Mouse (Mus musculus): ENCODE measurements around the gene Rgp1. TPM values are rescaled to one million over a fixed set of nuclear protein-coding genes. Genes with fewer than 3 reads are reported as not detected.
"Not testable (repeated sequence)": the region's sequence is repeated elsewhere in the genome, so short reads cannot be mapped to it uniquely, and the experiment has no call there.

The Rgp1 gene
- polyA plus RNA-seq, 1 experiment from 2014 or later = 38.7 TPM

DNA sequence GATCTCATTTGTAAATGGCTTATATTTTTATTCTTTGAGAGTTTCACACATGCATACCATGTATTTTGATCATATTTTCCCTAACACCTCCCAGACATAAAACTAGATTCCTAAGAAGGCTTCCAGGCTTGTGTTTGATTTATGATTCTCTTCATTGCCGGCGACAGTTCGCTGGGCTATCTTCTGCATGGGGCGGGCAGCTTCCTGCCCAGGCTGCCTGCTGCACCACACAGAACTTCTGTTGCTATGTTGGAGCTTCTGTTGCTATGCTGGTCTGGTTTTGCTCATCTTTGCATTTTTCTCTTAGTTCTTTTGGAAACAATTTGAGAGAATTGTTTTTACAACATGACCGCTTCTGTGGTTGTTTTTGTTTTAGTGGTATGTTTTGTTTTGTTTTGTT lies 13.0 kb downstream of the Rgp1 start:
- Histone ChIP-seq H3K4me1 (replicated peaks; ENCODE audit: control insufficient read depth, insufficient read depth, low read length) (no peaks in the 10 kb centered on the region), H3K9me3 (ENCODE audit: control insufficient read depth, low read length) (no peaks in the 10 kb centered on the region), H3K36me3 (ENCODE audit: control insufficient read depth, insufficient read depth, low read length) (no peaks in the 10 kb centered on the region), H3K4me3 (ENCODE audit: low read depth, low read length) (no peak overlapping the region), H3K27ac (ENCODE audit: low read depth, low read length) (no peak overlapping the region), H3K27me3 (ENCODE audit: control insufficient read depth, insufficient read depth, low read length) (no peaks in the 10 kb centered on the region), H3K4me2 (ENCODE audit: low read depth, low read length, severe bottlenecking) (no peak overlapping the region), H3K9ac (ENCODE audit: low read length) (no peak overlapping the region)
- 88% methylated on average over 5 of the region's 5 CpGs for WGBS
- ATAC-seq (replicated peaks; ENCODE audit: low FRiP score) = no peak
- no peak for DNase-seq (ENCODE audit: low spot score)

DNA sequence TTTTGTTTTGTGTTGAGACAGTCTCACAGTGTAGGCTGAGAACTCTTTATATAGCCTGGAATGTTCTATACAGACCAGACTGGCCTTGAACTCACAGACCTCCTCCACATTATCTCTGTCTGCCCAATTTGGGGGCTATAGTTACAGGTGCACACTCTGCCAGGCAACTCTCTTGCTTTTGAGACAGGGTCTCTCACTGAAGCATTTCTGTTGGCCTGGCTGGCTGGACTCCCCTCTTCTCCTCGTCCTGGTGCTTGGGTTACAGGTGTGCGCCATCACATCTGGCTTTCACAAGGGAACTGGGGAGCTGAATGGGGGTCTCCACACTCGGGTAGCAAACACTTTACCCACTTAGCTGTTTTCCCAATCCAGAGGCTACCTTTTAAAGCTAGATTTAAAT lies 13.4 kb downstream of the Rgp1 start:
- Histone ChIP-seq H3K9me3 (ENCODE audit: control insufficient read depth, low read length) (no peaks in the 10 kb centered on the region), H3K27ac (ENCODE audit: low read depth, low read length) (no peak overlapping the region), H3K4me3 (ENCODE audit: low read depth, low read length) (no peak overlapping the region), H3K27me3 (ENCODE audit: control insufficient read depth, insufficient read depth, low read length) (no peaks in the 10 kb centered on the region), H3K4me1 (replicated peaks; ENCODE audit: control insufficient read depth, insufficient read depth, low read length) (no peaks in the 10 kb centered on the region), H3K9ac (ENCODE audit: low read length) (no peak overlapping the region), H3K36me3 (ENCODE audit: control insufficient read depth, insufficient read depth, low read length) (no peaks in the 10 kb centered on the region), H3K4me2 (ENCODE audit: low read depth, low read length, severe bottlenecking) (no peak overlapping the region)
- WGBS = 86% methylated on average over 3 of the region's 3 CpGs
- DNase-seq (ENCODE audit: low spot score) = no peak
- no peak for ATAC-seq (replicated peaks; ENCODE audit: low FRiP score)

DNA sequence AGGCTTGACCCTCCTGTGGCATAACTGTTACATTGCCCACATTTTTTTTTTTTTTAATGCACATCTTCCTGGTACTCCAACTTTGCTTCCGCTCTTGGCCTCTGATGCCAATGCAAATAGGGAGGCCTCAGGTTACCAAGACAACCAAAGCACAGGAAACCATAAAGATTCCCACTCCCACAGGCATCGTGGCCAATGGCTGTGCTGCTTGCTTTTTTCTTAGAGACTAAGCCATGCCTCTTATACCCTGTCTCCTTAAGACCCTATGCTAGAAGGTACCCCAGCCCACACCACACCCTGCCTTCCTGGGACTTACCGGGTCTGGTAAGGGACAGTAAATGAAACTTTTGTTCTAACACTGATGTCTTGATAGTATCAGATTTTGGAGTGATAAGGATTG lies 14.9 kb downstream of the Rgp1 start:
- Histone ChIP-seq H3K4me3 (ENCODE audit: low read depth, low read length) (no peak overlapping the region), H3K27me3 (ENCODE audit: control insufficient read depth, insufficient read depth, low read length) (no peaks in the 10 kb centered on the region), H3K9ac (ENCODE audit: low read length) (no peak overlapping the region), H3K4me2 (ENCODE audit: low read depth, low read length, severe bottlenecking) (no peak overlapping the region), H3K4me1 (replicated peaks; ENCODE audit: control insufficient read depth, insufficient read depth, low read length) (no peaks in the 10 kb centered on the region), H3K36me3 (ENCODE audit: control insufficient read depth, insufficient read depth, low read length) (no peaks in the 10 kb centered on the region), H3K27ac (ENCODE audit: low read depth, low read length) (no peak overlapping the region), H3K9me3 (ENCODE audit: control insufficient read depth, low read length) (no peaks in the 10 kb centered on the region)
- DNase-seq (ENCODE audit: low spot score) = no peak
- WGBS = 78% methylated on average over 3 of the region's 3 CpGs
- no peak for ATAC-seq (replicated peaks; ENCODE audit: low FRiP score)

DNA sequence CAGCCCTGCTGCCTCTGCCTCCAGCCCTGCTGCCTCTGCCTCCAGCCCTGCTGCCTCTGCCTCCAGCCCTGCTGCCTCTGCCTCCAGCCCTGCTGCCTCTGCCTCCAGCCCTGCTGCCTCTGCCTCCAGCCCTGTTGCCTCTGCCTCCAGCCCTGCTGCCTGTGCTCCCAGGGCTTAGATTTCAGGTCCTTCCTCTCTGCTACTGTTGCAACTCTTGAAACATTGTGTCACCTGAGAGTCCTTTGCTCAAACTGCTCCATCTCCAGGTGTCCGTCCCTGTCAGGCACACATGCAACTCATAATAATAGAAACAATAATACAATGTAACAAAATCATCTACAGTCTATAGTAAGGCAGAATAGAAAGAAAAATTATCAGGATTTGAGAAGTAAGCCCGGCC lies 18.1 kb downstream of the Rgp1 start:
- not testable (repeated sequence) for H3K27ac ChIP-seq (ENCODE audit: low read depth, low read length); ATAC-seq (replicated peaks; ENCODE audit: low FRiP score); H3K9ac ChIP-seq (ENCODE audit: low read length); H3K27me3 ChIP-seq (ENCODE audit: control insufficient read depth, insufficient read depth, low read length); H3K36me3 ChIP-seq (ENCODE audit: control insufficient read depth, insufficient read depth, low read length); H3K9me3 ChIP-seq (ENCODE audit: control insufficient read depth, low read length); DNase-seq (ENCODE audit: low spot score); H3K4me1 ChIP-seq (replicated peaks; ENCODE audit: control insufficient read depth, insufficient read depth, low read length); H3K4me3 ChIP-seq (ENCODE audit: low read depth, low read length); H3K4me2 ChIP-seq (ENCODE audit: low read depth, low read length, severe bottlenecking)
- WGBS = 81% methylated on average over 2 of the region's 2 CpGs

DNA sequence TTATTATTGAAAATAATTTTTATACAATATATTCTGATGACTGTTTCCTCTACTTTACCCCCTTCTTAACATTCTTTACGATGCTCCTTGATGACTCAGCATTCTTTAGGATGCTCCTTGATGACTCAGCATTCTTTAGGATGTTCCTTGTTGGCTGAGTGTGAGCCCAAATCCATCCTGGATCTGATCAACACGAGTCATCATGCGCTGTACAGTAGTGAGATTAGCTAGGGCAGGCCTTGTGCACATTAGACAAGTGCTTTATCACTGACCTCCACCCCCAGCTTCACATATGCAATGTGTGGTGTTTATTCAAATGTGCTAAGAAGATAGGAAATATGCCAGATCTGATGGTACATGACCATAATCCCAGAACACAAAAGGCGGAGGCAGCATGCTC lies 19.7 kb downstream of the Rgp1 start:
- no peak for ATAC-seq (replicated peaks; ENCODE audit: low FRiP score)
- WGBS = 87% methylated on average over 4 of the region's 4 CpGs

DNA sequence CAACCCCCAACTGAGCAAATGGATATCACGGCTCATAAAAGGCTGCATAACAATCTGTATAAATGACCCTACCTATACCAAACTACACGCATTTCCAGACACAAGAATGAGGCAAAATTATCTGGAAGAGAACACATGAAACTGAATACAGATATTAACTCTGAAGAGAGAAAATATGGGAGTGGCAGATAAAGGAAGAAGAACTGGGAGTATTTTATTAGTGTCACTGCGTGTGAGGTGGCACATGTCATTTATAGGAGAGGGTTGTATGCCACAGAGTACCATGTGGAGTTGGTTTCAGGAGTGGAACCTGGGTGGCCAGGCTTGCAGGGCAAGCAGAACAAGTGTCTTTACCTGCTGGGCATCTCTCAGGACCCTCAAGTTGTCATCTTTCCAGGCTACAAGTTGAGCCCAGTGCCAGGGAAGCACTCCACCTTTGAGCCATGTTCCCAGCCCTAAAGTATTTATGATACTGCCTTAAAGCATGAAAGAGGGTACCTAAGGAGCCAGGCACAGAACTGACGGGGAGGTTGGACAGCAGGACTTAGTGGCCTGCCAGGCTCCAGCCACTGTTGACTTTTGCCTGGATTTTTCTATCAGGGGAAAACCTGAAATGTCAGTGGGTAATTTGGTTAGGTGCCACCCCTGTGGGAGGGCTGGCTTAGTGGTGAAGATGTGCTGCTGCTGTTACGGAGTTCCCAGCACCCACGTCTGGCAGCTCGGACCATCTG lies 20.3 kb downstream of the Rgp1 start:
- H3K9me3 ChIP-seq (ENCODE audit: control insufficient read depth, low read length) = no peaks in the 10 kb centered on the region
- 96% methylated on average over 7 of the region's 7 CpGs for WGBS
- no peaks in the 10 kb centered on the region for H3K36me3 ChIP-seq (ENCODE audit: control insufficient read depth, insufficient read depth, low read length)
- no peaks in the 10 kb centered on the region for H3K27me3 ChIP-seq (ENCODE audit: control insufficient read depth, insufficient read depth, low read length)
- ATAC-seq (replicated peaks; ENCODE audit: low FRiP score) (no peak), DNase-seq (ENCODE audit: low spot score) (no peak)
- H3K9ac ChIP-seq (ENCODE audit: low read length) = no peak overlapping the region
- H3K4me1 ChIP-seq (replicated peaks; ENCODE audit: control insufficient read depth, insufficient read depth, low read length) = no peaks in the 10 kb centered on the region
- no peak overlapping the region for H3K27ac ChIP-seq (ENCODE audit: low read depth, low read length)
- no peak overlapping the region for H3K4me3 ChIP-seq (ENCODE audit: low read depth, low read length)
- H3K4me2 ChIP-seq (ENCODE audit: low read depth, low read length, severe bottlenecking) = no peak overlapping the region

More for the DNA sequence above, 19.7 kb downstream of the Rgp1 start:
- Histone ChIP-seq H3K4me3 (ENCODE audit: low read depth, low read length) (no peak overlapping the region), H3K4me2 (ENCODE audit: low read depth, low read length, severe bottlenecking) (no peak overlapping the region), H3K9ac (ENCODE audit: low read length) (no peak overlapping the region), H3K27ac (ENCODE audit: low read depth, low read length) (no peak overlapping the region), H3K4me1 (replicated peaks; ENCODE audit: control insufficient read depth, insufficient read depth, low read length) (no peaks in the 10 kb centered on the region), H3K36me3 (ENCODE audit: control insufficient read depth, insufficient read depth, low read length) (no peaks in the 10 kb centered on the region), H3K9me3 (ENCODE audit: control insufficient read depth, low read length) (no peaks in the 10 kb centered on the region), H3K27me3 (ENCODE audit: control insufficient read depth, insufficient read depth, low read length) (no peaks in the 10 kb centered on the region)
- DNase-seq (ENCODE audit: low spot score) = no peak

DNA sequence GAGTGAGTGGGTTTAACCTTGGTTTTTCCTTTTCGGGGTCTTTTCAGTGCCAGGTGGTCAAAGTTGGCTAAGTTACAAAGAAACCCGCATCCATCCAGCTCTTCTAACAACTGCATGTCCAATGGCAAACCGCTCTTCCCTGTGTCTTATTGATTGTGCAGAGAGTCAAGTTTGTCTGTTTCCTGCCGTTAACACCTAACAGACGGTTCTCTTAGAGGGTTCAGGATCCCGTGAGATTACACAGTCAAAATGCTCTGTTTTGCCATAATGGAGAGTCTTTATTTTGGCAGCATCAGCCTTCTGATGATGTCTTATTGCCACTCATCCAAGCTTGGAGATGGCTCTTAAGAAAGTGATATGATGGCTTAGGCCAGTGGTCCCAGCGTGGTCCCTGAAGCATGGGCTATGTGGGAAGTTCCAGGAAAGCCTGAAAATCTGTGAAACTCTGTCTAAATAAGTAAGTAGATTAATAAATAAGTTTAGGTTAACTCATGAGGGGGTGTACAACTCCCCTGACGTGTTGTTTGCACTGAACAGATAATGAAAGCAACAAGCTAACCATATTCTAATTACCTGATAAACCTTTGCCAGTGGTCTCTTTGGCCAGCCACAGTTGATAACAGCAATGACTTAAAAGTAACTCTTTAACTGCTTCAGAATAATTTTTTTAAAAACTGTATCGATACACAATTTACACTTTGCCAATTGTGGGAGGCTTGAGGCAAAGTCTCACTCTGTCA lies 21.9 kb downstream of the Rgp1 start:
- Histone ChIP-seq H3K4me2 (ENCODE audit: low read depth, low read length, severe bottlenecking) (no peak overlapping the region), H3K4me1 (replicated peaks; ENCODE audit: control insufficient read depth, insufficient read depth, low read length) (no peaks in the 10 kb centered on the region), H3K4me3 (ENCODE audit: low read depth, low read length) (no peak overlapping the region), H3K9me3 (ENCODE audit: control insufficient read depth, low read length) (no peaks in the 10 kb centered on the region), H3K9ac (ENCODE audit: low read length) (no peak overlapping the region), H3K27ac (ENCODE audit: low read depth, low read length) (no peak overlapping the region), H3K36me3 (ENCODE audit: control insufficient read depth, insufficient read depth, low read length) (no peaks in the 10 kb centered on the region), H3K27me3 (ENCODE audit: control insufficient read depth, insufficient read depth, low read length) (no peaks in the 10 kb centered on the region)
- no peak for DNase-seq (ENCODE audit: low spot score)
- WGBS = 86% methylated on average over 9 of the region's 9 CpGs
- ATAC-seq (replicated peaks; ENCODE audit: low FRiP score) = no peak

DNA sequence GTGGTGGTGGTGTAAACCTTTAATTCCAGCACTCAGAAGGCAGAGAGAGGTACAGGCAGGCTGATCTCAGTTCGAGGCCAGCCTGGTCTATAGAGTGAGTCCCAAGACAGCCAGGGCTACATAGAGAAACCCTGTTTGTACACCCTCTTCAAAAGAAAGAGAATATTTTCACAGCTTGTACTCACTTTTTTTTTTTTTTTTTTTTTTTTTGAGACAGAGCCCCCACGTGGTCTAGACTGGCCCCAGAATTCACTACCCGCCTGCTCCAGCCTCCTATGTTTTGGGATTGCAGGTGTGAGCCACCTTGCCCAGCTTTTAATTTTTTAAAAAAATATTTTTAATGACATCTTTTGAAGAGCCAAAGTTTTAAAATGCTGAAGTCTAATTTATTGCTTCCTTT lies 25.6 kb downstream of the Rgp1 start:
- Histone ChIP-seq H3K4me3 (ENCODE audit: low read depth, low read length) (no peak overlapping the region), H3K36me3 (ENCODE audit: control insufficient read depth, insufficient read depth, low read length) (no peaks in the 10 kb centered on the region), H3K27me3 (ENCODE audit: control insufficient read depth, insufficient read depth, low read length) (no peaks in the 10 kb centered on the region), H3K27ac (ENCODE audit: low read depth, low read length) (no peak overlapping the region), H3K4me2 (ENCODE audit: low read depth, low read length, severe bottlenecking) (no peak overlapping the region), H3K9me3 (ENCODE audit: control insufficient read depth, low read length) (no peaks in the 10 kb centered on the region), H3K4me1 (replicated peaks; ENCODE audit: control insufficient read depth, insufficient read depth, low read length) (no peaks in the 10 kb centered on the region), H3K9ac (ENCODE audit: low read length) (no peak overlapping the region)
- no peak for ATAC-seq (replicated peaks; ENCODE audit: low FRiP score)
- 67% methylated on average over 3 of the region's 3 CpGs for WGBS
- DNase-seq (ENCODE audit: low spot score) = no peak

Measured in forebrain, embryonic 11.5 days (tissue).